Mouse (Mus musculus): Measurements from ENCODE around the gene Ddc. TPM values are rescaled to one million over a fixed set of nuclear protein-coding genes. Genes with fewer than 3 reads are reported as not detected.

Gene Ddc
- total RNA-seq, 2 experiments from 2014 or later, result 3.9 TPM; not detected in 1

- no peak for ATAC-seq (replicated peaks; ENCODE audit: low FRiP score, low TSS enrichment, poor library complexity, severe bottlenecking)
Measured at GRCm38 (mm10) chr11:11772196-11772595, 125.7 kb downstream of the Ddc start.

GRCm38 (mm10) chr11:11770691-11771090 lies 127.3 kb downstream of the Ddc start:
- no peak for ATAC-seq (replicated peaks; ENCODE audit: low FRiP score, low TSS enrichment, poor library complexity, severe bottlenecking)

DNA sequence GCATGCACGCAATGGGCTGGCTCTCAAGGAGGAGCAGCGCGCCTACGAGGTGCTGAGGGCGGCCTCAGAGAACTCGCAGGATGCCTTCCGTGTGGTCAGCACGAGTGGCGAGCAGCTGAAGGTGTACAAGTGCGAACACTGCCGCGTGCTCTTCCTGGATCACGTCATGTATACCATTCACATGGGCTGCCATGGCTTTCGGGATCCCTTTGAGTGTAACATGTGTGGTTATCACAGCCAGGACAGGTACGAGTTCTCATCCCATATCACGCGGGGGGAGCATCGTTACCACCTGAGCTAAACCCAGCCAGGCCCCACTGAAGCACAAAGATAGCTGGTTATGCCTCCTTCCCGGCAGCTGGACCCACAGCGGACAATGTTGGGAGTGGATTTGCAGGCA lies 128.7 kb downstream of the Ddc start:
- ATAC-seq (replicated peaks; ENCODE audit: low FRiP score, low TSS enrichment, poor library complexity, severe bottlenecking), result no peak

- no peak for ATAC-seq (replicated peaks; ENCODE audit: low FRiP score, low TSS enrichment, poor library complexity, severe bottlenecking)
Measured at GRCm38 (mm10) chr11:11768057-11768456, 129.9 kb downstream of the Ddc start.

- ATAC-seq (replicated peaks; ENCODE audit: low FRiP score, low TSS enrichment, poor library complexity, severe bottlenecking), result no peak
Measured at GRCm38 (mm10) chr11:11766736-11767135, 131.2 kb downstream of the Ddc start.

DNA sequence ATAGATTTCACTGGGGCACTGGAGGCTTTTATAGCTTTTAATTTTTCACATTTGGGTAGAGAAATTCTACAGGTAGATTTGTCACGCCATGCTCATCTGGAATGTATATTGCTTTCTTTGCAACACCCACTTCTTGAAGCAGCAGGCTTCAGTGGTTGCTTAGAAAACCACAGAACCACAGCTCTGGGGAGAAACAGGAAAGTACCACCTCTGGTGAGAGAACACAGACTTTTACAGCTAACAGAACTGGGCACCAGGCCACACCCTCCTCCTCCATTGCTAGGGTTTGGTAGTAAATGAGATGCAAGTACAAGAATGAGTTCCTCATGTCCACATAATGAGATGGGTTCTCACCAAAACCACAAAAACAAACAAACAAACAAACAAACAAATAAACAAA lies 131.8 kb downstream of the Ddc start:
- ATAC-seq (replicated peaks; ENCODE audit: low FRiP score, low TSS enrichment, poor library complexity, severe bottlenecking), result peak; percentile 41; the same call in 1 of the 2 replicates

- no peak for ATAC-seq (replicated peaks; ENCODE audit: low FRiP score, low TSS enrichment, poor library complexity, severe bottlenecking)
Measured at GRCm38 (mm10) chr11:11765414-11765813, 132.5 kb downstream of the Ddc start.

Other genes with a start within 250 kb of the Ddc start
- 259 and 321 TPM in 2 replicates for gene Ikzf1, start 213.1 kb downstream of the Ddc start, total RNA-seq (2014; fragmentation: Nextera tagmentation)
- gene Ikzf1, start 213.1 kb downstream of the Ddc start, total RNA-seq (2017), result 239 and 294 TPM in 2 replicates
- 59.5 and 80.1 TPM in 2 replicates for gene Fignl1, start 89.2 kb downstream of the Ddc start, total RNA-seq (2014; fragmentation: Nextera tagmentation)
- 89.0 and 110 TPM in 2 replicates for gene Fignl1, start 89.2 kb downstream of the Ddc start, total RNA-seq (2017)
- 38.7 and 42.0 TPM in 2 replicates for gene Grb10, start 140.5 kb upstream of the Ddc start, total RNA-seq (2014; fragmentation: Nextera tagmentation)
- 53.4 and 54.0 TPM in 2 replicates for gene Grb10, start 140.5 kb upstream of the Ddc start, total RNA-seq (2017)